Mouse (Mus musculus): Measurements from ENCODE around the gene Ccdc122. TPM values are rescaled to one million over a fixed set of nuclear protein-coding genes. Genes with fewer than 3 reads are reported as not detected.
"Not testable (repeated sequence)": the region's sequence is repeated elsewhere in the genome, so short reads cannot be mapped to it uniquely, and the experiment has no call there.

Ccdc122 gene
- total RNA-seq, 2 experiments from 2014 or later = 5.4 to 6.7 TPM

DNA sequence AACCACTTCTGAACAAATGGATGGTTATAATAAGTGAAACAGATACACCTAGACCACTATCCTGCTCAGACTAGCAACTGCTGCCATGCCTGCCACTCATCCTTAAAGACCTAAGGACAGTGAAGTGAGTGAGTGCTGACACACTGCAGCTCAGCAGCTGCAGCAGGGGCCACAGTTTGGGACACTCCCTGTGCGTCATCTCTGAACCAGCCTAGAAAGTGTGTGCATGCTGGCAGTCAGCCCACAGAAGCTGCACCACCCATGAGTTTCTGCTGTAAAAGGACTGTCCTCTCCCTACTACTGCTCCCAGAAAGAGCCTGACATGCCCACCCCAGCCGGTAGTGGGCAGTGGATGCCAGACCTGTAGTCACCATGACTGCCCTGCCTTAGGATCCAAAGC is 63.7 kb downstream of the Ccdc122 start:
- no peak for ATAC-seq (replicated peaks; ENCODE audit: low FRiP score, poor library complexity, severe bottlenecking)

- not testable (repeated sequence) for ATAC-seq (replicated peaks; ENCODE audit: low FRiP score, poor library complexity, severe bottlenecking)
These were observed 74.0 kb downstream of the Ccdc122 start for GRCm38 (mm10) chr14:77110622-77111021.

- no peak for ATAC-seq (replicated peaks; ENCODE audit: low FRiP score, poor library complexity, severe bottlenecking)
These were observed 94.0 kb downstream of the Ccdc122 start for GRCm38 (mm10) chr14:77130612-77131011.

DNA sequence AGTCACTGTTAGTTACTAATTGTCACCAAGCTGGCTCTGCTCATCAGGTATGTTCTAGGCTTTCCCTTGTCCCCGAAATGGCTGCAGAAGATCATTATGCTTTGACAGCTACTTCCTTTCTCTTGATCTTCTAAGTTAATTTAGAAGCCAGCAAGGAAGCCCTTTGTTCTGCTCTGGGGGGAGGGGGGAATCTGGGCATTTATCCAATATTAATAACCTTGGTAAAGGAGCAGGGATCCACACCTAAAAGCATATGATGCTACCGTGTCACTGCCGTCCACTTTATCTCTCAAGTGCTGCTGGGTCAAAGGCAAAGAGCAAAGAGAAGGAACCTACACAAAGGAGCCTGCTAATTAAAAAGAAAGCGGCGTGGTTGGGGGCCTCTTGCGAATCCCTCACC is 100.4 kb downstream of the Ccdc122 start:
- no peak for ATAC-seq (replicated peaks; ENCODE audit: low FRiP score, poor library complexity, severe bottlenecking)

DNA sequence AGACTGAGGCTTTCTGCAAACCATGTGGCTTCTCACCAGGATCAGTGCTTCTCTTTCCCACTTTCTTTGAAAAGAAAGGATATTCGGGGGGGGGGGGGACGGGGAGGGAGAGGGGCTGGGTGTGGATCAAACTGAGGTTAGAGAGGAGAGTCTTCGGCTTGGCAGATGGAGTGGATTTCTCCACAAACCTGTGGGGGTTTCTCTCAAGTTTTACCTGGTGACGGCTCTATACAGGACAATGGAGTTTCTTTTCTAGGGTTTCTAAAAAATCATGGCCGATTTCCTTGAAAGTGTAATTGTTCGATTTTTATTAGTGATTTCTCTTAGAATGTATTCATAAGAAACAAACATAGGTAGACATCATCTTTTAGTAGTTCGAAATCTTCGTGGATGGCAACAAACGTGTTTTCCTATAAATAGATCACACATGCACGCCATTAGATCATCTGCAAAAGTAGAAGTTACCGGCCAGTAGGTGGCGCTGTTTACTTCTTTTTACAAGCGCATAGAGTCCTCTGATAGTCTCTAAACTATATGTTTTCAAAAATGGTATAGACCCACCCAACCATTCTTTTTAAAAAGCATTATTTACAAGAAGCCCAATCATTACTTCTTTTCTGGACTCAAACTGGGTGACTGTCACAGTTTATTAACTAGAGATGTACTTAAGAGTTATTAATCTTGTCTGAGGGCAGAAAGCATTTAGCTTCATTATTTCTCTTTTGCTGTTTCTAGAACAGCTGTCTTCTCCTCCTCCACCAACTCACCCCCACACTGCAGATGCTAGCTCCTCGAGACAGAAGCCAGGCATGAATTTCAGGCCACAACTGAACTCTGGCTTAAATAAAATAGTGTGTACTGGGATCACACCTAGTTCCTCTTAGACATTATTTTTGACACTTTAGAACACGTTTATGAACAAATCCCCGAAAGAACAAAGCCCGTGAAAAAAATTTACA is 105.0 kb downstream of the Ccdc122 start:
- no peak for ATAC-seq (replicated peaks; ENCODE audit: low FRiP score, poor library complexity, severe bottlenecking)

GRCm38 (mm10) chr14:77145103-77145502 is 108.5 kb downstream of the Ccdc122 start:
- ATAC-seq (replicated peaks; ENCODE audit: low FRiP score, poor library complexity, severe bottlenecking) = no peak

DNA sequence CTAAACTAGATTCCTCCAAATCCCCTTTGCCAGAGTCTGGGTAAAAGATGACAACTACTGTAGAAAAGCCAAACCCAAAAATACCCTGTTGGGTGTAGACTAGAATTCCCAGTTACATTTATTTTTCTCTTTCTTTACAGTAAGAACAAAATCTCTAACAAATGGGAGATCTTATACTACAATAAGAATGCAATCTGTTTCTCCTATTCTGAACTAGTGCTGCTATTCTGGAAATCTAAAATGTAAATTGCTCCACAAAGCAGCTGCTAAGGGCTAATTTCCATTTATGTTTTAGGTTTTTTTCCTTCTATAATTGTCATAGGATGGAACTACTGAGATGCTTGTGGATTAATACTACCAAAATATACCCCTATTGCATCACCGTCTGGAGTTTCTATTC is 111.1 kb downstream of the Ccdc122 start:
- ATAC-seq (replicated peaks; ENCODE audit: low FRiP score, poor library complexity, severe bottlenecking) = no peak

DNA sequence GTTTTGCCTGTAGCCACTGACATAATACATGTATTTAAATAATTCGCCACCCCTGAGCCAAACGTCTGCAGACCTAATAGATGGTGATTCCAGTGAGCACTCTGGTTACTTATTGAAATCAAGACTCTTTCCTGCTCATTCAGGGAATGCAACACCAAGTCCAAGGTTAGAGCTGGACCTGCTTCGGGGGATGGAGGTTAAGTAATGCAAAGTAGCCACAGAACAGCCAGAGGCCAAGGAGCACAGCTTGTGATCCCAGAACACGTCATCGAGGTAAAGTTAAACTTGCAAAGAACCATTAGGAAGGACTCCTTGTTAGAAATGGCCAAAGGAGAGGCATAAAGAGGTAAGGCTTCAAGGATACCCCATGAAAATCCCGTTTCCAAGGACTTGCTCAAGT is 114.0 kb downstream of the Ccdc122 start:
- no peak for ATAC-seq (replicated peaks; ENCODE audit: low FRiP score, poor library complexity, severe bottlenecking)

GRCm38 (mm10) chr14:77151431-77151830 is 114.9 kb downstream of the Ccdc122 start:
- ATAC-seq (replicated peaks; ENCODE audit: low FRiP score, poor library complexity, severe bottlenecking) = no peak

- ATAC-seq (replicated peaks; ENCODE audit: low FRiP score, poor library complexity, severe bottlenecking) = no peak
These were observed 119.8 kb downstream of the Ccdc122 start, which contains the start of gene Enox1 for GRCm38 (mm10) chr14:77156222-77156910. Enox1 (plus strand) TSS chr14:77156763.

- no peak for ATAC-seq (replicated peaks; ENCODE audit: low FRiP score, poor library complexity, severe bottlenecking)
These were observed 120.4 kb downstream of the Ccdc122 start for GRCm38 (mm10) chr14:77156911-77157504.

GRCm38 (mm10) chr14:77157505-77157911 is 120.9 kb downstream of the Ccdc122 start:
- no peak for ATAC-seq (replicated peaks; ENCODE audit: low FRiP score, poor library complexity, severe bottlenecking)

DNA sequence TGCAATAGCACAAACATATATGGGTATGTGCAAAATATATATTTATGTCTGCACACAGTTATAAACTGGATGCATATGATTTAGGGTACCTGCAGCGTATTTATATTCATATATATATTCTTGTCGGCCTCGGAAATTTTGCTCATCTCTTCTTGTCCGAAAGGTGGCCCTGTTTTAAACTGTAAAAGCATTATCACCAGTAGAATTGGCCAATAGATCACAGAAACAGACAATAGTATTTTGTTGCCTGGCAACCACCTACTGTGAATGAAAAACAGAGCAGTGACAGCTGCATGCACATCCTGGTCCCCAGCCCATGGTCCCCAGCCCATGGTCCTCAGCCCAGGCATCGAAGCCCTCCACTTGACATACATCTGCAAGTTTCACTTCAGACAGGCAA is 122.8 kb downstream of the Ccdc122 start:
- ATAC-seq (replicated peaks; ENCODE audit: low FRiP score, poor library complexity, severe bottlenecking) = no peak

Other genes with a start within 250 kb of the Ccdc122 start
- 1.3 and 8.6 TPM in 2 replicates for gene Lacc1, start 132 bp downstream of the Ccdc122 start, total RNA-seq (2015; ENCODE audit: low replicate concordance)
- 0.51 TPM in 1 of 2 replicates, not detected in the other for gene Lacc1, start 132 bp downstream of the Ccdc122 start, total RNA-seq (2017; ENCODE audit: low replicate concordance)
- not detected in 2 replicates for gene Enox1, start 120.0 kb downstream of the Ccdc122 start, total RNA-seq (2015; ENCODE audit: low replicate concordance)
- not detected in 2 replicates for gene Enox1, start 120.0 kb downstream of the Ccdc122 start, total RNA-seq (2017; ENCODE audit: low replicate concordance)